Mouse (Mus musculus): ENCODE measurements around the gene Lmtk3.

Lmtk3 gene

GRCm38 (mm10) chr7:45783511-45784091, at the start of gene Lmtk3:
Gene Lmtk3, plus strand, starts transcription at chr7:45783738.
- peak; percentile 78 for DNase-seq

GRCm38 (mm10) chr7:45739162-45739763, 44.3 kb upstream of the Lmtk3 start:
- peak; percentile 93 for DNase-seq

DNA sequence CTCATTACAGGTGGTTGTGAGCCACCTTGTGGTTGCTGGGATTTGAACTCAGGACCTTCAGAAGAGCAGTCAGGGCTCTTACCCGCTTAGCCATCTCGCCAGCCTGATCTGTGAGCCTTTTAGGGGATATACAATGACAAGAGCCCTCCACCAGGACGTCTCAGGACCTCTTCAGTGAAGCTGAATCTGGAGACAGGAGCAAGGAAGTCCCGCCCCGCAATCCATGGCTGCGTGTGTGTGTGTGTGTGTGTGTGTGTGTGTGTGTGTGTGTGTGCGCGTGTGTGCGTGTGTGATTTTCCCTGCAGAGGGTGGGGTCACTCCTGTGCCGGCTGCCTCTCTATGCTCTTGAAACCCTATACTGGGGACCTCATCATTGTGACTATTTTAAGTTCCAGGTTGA, 43.7 kb upstream of the Lmtk3 start:
- no peak for DNase-seq

GRCm38 (mm10) chr7:45741308-45741707, 42.2 kb upstream of the Lmtk3 start:
- no peak for DNase-seq

DNA sequence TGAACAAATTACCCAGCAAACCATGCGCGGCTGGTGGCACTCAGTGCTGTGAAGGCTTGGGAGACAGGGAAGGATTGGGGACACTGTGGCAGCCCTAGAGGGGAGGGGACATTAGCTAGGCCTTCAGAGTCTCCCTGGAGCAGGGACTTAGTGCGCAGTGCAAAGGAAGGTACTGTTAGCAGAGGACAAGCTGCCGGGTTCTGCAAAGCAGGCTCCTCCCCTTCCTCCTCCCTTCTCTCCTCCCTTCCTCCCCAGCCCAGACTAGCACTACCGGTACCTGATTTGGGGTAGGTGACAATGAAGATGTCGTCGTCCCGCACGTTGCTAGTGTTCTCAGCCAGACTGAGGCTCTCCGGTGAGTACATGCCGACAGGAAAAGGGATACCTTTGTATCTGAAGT, 41.8 kb upstream of the Lmtk3 start:
- no peak for DNase-seq

GRCm38 (mm10) chr7:45742338-45742737, 41.2 kb upstream of the Lmtk3 start:
- DNase-seq = no peak

DNA sequence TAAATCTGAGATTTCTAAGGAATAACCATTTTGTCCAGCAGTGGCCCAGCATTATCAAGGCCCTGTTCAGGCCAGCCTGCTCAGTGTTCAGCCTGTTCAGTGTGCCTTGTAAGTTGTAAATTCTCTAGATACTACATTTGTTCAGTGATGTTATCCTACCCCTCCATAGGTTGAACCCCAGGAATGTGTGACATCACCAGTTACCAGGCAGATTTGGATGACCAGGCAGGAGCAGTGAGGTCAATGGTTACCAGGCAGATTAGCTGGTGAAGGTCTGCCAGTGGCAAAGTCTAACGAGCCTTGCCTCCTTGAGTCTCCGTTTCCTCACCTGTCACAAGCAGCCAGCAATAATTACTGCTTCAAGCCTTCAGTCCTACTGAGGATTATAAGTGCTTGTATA, 39.2 kb upstream of the Lmtk3 start:
- peak; percentile 93 for DNase-seq

GRCm38 (mm10) chr7:45746518-45746917, 37.0 kb upstream of the Lmtk3 start:
- no peak for DNase-seq

GRCm38 (mm10) chr7:45747450-45747849, 36.1 kb upstream of the Lmtk3 start:
- DNase-seq = no peak

GRCm38 (mm10) chr7:45748110-45748509, 35.4 kb upstream of the Lmtk3 start:
- DNase-seq = no peak

DNA sequence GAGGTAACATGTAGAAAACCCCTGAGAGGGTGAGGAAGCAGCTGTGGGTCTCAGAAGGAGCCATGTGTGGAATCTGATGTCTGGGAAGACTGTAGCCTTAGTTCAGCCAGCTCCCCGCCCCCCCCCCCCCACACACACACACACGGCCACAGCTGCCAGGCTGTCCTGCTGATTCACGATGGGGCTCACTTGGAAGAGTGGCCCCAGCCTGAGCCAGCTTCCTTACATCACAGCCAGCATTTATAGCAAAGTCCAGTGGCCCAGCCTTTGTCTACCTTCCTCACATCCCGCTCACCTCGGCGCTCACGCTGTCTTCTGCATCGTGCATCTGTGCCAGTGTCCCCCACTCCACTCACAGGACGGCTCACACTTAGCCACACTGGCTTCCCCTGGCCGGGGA, 34.1 kb upstream of the Lmtk3 start:
- no peak for DNase-seq

DNA sequence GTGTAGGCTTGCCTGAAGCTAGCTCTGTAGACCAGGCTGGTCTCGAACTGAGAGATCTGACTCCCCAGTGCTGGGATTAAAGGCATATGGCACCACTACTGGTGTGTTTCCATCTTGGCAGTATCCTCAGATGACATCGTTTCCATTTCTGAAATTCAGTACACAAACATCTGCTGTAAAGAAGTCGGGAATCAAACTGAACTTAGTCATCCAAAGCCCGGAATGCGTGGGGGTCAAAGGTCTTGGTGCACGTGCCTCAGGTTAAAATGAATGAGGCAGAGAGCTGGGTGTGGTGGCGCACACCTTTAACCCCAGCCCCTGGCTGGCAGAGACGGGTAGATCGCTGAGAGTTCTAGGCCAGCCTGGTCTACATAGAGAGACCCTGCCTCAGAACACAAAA, 33.4 kb upstream of the Lmtk3 start:
- DNase-seq = peak; percentile 43

DNA sequence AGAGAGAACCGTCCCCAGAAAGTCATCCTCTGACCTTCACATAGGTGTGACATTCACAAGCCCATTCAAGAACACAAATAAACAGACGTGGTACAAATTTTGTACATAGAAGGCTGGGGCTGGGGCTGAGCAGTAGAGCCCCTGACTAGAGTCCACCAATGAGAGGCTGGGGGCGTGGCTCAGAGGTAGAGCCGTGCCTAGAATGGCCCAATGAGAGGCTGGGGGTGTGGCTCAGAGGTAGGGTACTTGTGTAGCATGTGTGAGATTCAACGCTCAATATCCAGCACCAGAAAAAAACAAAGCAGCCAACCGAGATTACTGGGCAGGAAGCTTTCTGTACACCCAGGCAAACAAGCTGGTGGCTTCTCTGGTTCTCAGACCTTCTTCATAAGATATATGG, 27.8 kb upstream of the Lmtk3 start:
- DNase-seq = no peak

GRCm38 (mm10) chr7:45759400-45759799, 24.1 kb upstream of the Lmtk3 start:
- DNase-seq = peak; percentile 78

- DNase-seq = no peak
Measured at GRCm38 (mm10) chr7:45760151-45760550, 23.4 kb upstream of the Lmtk3 start.

- DNase-seq = no peak
Measured at GRCm38 (mm10) chr7:45765995-45766394, 17.5 kb upstream of the Lmtk3 start.

GRCm38 (mm10) chr7:45766764-45767163, 16.8 kb upstream of the Lmtk3 start:
- DNase-seq = no peak

- no peak for DNase-seq
Measured at GRCm38 (mm10) chr7:45767500-45767899, 16.0 kb upstream of the Lmtk3 start.

- DNase-seq = no peak
Measured at GRCm38 (mm10) chr7:45770427-45771082, 13.0 kb upstream of the Lmtk3 start.

- DNase-seq = no peak
Measured at GRCm38 (mm10) chr7:45771101-45771500, 12.4 kb upstream of the Lmtk3 start.

DNA sequence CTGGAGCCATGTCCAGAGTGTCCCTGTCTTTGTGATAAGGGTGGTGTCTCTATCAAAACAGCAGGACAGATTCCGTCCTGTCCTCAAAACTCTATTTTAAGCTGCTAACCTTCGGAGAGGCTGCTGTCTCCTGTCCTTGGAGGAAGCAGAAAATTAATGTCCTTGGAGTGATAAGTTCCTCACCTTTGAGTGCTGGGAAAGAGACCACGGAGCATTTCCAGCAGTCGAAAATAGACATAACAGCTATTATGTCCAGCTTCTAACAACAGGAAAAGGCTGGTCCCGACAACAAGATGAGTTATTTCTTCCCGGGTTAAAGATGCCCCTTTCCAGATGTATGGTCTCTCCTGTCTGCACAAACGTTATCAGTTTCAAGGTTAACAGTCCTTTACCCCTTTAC, 8.3 kb upstream of the Lmtk3 start:
- DNase-seq = no peak

- no peak for DNase-seq
Measured at GRCm38 (mm10) chr7:45779081-45779641, 4.4 kb upstream of the Lmtk3 start.

DNA sequence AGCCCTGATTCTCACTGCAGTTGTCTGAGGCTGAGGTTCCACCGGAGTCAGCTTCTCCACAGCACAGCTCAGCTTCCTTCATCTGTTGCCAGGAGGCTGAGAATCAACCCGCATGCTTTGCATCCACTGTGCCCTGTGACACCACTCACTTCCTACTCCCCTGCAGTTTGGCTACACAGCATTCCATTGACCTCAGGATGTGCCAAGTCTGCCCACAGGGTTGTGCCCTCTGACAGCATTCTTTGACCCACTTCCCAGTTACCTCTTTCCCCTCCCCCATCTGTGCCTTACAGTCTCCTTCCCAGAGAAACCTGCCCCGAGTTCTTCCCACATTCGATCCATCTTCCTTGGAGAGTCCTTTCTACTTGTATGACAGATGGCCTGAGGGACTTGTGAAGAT, 1.3 kb upstream of the Lmtk3 start:
- no peak for DNase-seq
